Mouse (Mus musculus): ENCODE data around the gene Fbxw2. TPM values are rescaled to one million over a fixed set of nuclear protein-coding genes. Genes with fewer than 3 reads are reported as not detected.
"Not testable (repeated sequence)": the region's sequence is repeated elsewhere in the genome, so short reads cannot be mapped to it uniquely, and the experiment has no call there.

The Fbxw2 gene
- total RNA-seq, 4 experiments from 2014 or later: 41.3 to 48.6 (median 45.1) TPM

DNA sequence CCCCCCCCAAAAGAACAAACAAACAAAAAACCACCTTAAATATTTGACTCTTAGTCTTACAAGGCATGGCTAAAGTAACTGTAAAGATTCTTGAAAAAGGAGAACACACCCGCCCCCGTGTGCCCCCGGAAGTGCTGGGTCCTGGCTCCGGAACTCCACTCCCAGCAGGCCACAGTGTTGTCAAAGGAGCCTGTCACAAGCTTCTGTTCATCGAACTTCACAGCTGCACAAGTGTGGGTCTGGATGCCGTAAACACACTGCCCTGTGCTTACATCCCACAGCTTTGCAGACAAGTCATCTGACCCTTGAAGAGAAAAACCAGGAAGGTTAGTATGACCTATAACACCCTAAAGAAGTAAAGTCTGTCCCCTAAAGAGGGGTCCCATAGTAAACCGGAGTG lies 13.4 kb downstream of the Fbxw2 start:
- no peak for DNase-seq (ENCODE audit: low spot score)

- no peak for DNase-seq (ENCODE audit: low spot score)
Measured at GRCm38 (mm10) chr2:34810775-34811174, 15.3 kb downstream of the Fbxw2 start.

DNA sequence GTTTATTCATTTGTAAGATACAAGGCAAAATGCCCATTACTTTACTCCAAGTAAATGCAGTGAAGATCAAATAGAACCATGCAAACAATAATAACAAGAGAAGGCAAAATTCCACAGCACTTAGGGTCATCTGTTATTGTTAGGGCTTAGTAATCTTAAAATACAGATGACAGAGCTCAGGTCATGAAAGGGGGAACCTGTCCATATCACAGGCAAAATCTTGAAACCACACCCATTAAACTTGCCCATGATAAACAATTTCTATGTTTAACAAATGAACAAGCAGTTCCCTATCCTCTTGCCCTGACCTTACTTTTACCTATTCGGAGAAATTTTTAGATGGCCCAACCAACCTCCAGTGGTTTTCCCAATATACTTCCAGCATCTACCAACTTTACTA lies 16.5 kb downstream of the Fbxw2 start:
- DNase-seq (ENCODE audit: low spot score): no peak

- DNase-seq (ENCODE audit: low spot score): no peak
Measured at GRCm38 (mm10) chr2:34808057-34808456, 18.1 kb downstream of the Fbxw2 start.

DNA sequence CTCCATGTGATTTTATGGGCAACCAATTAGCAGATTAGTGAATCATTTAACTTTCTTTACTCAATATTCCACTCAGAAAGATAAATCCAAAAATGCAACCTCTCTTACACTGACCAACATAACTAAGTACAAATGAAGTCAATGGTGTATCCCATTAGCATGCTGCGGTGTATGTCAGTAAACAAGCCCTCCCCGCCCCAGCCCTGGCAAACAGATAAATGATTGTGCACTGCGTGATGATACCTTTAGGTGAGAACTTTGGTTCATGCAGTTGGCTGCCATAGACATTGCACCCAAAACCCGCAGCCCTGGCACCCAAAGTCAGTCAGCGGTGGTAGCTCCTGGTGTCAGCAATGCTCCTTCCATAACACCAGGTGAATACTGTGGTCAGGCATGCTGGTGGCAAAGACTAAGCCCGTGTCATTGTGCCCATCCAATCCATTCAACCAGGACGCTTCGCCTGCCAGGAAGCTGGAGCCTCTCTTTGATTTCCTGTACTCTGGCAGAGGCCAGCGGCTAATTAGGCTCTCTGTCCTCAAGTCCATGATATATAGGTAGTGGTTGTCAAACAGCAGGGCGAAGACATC lies 20.7 kb downstream of the Fbxw2 start:
- DNase-seq (ENCODE audit: low spot score): no peak

- peak; percentile 31 for DNase-seq (ENCODE audit: low spot score)
Measured at GRCm38 (mm10) chr2:34804815-34805214, 21.3 kb downstream of the Fbxw2 start.

DNA sequence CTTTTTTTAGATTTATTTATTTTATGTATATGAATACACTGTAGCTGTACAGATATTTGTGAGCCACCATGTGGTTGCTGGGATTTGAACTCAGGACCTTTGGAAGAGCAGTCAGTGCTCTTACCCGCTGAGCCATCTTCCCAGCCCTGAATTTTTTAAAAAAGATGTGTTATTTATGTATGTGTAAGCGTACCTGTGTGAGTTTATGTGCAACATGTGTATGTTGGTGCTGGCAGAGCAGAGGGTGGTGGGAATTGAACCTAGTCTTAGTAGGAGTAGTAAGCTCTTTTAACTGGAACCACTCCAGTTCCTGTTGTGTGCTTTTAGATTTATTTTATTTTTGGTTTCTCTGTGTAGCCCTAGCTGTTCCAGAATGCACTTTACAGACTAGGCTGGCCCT lies 21.9 kb downstream of the Fbxw2 start:
- DNase-seq (ENCODE audit: low spot score): no peak

- DNase-seq (ENCODE audit: low spot score): no peak
Measured at GRCm38 (mm10) chr2:34803746-34804145, 22.4 kb downstream of the Fbxw2 start.

DNA sequence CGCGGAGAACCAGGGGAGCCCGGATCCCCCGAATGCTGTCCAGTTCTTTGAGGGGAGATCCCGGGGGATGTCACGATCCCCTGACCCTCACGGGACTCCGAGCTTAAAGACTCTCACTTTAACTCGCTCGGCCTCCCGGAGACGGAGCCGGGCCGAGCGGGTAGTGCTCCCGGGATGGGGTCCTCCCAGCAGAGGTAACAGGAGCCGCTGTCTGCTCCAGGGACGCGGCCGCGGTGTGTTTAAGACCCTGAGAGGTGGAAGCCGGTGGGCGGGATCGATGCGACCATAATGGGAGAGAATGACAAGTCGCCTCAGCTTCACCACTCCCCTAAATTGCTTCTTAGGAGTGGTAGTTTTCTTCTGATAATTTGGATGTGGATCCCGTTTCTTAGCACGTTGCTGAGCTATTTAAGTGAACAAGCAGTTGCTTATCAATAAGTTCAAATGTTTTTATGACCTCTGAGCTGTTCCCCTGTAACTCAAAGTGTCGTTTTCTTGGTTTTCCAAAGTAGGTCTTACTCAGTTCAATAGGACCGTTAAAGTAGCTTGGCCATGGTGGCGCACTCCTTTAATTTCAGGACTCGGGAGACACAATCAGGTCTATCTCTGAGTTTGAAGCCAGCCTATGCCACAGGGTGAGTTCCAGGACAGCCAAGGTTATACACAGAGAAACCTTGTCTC lies 23.4 kb downstream of the Fbxw2 start:
- DNase-seq (ENCODE audit: low spot score): peak; percentile 28

GRCm38 (mm10) chr2:34801516-34802482 lies 24.3 kb downstream of the Fbxw2 start:
- DNase-seq (ENCODE audit: low spot score): peak; percentile 97

- no peak for DNase-seq (ENCODE audit: low spot score)
Measured at GRCm38 (mm10) chr2:34800371-34800770, 25.7 kb downstream of the Fbxw2 start.

- DNase-seq (ENCODE audit: low spot score): peak; percentile 89
Measured at GRCm38 (mm10) chr2:34799357-34800256, 26.5 kb downstream of the Fbxw2 start, which contains the start of gene Rabepk. Gene Rabepk (minus strand): TSS chr2:34799912.

GRCm38 (mm10) chr2:34795426-34795825 lies 30.7 kb downstream of the Fbxw2 start:
- DNase-seq (ENCODE audit: low spot score): no peak

GRCm38 (mm10) chr2:34794511-34794910 lies 31.6 kb downstream of the Fbxw2 start:
- no peak for DNase-seq (ENCODE audit: low spot score)

- DNase-seq (ENCODE audit: low spot score): not testable (repeated sequence)
Measured at GRCm38 (mm10) chr2:34792543-34792942, 33.6 kb downstream of the Fbxw2 start.

- DNase-seq (ENCODE audit: low spot score): no peak
Measured at GRCm38 (mm10) chr2:34790282-34790681, 35.8 kb downstream of the Fbxw2 start.

- peak; percentile 43 for DNase-seq (ENCODE audit: low spot score)
Measured at GRCm38 (mm10) chr2:34784085-34784484, 42.0 kb downstream of the Fbxw2 start.

DNA sequence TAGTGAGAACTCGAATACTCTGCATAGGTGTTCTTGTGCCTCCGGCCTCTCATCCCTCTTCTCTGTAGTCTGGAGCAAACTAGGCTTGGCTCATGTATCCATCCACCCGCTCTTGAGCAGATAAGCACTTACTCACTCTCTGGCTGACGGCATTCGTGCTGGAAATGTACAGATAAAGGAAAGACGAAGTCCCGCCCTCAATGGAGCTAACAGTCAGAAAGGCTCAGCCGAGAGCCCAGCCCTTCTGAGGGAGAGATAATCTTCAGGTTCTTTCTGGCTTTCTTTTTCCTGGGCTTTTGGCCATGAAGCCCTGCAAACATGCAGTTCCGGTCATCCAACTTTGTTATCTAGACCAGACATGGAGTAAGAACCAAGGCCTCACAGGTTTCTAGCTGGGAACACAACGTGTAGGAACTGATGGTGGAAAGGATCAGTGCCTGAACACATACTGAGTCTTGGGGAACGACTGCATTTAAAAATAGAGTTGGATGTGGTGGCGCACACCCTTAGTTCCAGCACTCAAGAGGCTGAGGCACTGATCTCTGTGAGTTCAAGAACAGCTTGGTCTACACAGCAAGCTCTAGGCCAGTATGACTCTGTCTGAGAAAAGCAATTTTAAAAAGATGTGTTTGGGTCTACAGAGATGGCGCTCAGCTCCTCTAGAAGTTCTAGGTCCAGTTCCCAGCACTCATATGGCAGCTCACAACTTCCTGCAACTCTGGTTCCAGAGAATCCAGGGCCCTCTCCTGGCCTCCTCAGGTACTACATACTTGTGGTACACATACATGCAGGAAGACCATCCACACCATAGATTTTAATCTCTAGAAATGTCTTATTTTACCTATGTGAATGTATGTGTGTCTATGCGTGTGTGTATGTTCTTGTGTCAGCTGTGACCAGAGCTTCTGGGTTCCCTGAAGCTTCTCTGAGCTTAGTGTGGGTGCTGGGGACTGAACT lies 42.8 kb downstream of the Fbxw2 start:
- DNase-seq (ENCODE audit: low spot score): no peak

GRCm38 (mm10) chr2:34777237-34777868 lies 48.8 kb downstream of the Fbxw2 start:
- no peak for DNase-seq (ENCODE audit: low spot score)

GRCm38 (mm10) chr2:34774493-34774892 lies 51.6 kb downstream of the Fbxw2 start:
- no peak for DNase-seq (ENCODE audit: low spot score)
